Comparison of ENCODE assay signal across 21 mouse cellular contexts in the genomic region with DNA sequence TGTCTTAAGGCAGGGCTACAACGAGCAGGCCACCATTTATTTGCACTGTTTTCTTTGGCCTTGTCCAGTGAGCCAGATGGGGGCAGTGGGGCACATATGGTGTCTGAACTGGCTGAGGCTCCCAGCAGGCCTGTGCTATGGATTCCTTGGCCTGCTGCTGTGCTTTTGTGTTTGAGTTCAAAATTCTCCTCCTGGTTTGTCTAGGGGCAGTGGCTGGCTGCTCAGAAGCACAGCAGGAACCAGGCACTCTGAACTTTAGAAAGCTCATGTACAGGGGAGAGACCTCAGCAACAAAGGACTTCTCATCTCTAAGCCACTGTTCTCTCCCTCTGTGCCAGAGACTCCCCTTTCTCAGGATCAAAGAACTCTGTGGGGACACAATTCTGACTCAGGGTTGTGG.
A peak's percentile ranks its signal among the peaks of the same experiment; 100 is the strongest.
DNase-seq lines count a peak whose midpoint lies in the region; ATAC-seq and TF ChIP-seq lines count a peak whose summit lies in the region.
"Had no signal": no experiment of that assay in that cellular context is flagged by ENCODE, and none has a peak within 500 bp of the region (broad histone marks: within the 10 kb centered on the region; RNA-seq: fewer than 3 reads in every experiment).

No protein-coding gene starts in this region.

- H3K9ac ChIP-seq in midbrain, embryonic 14.5 days (replicated peaks; ENCODE audit: low read length), result no peak overlapping the region
- H3K9ac ChIP-seq: embryonic facial prominence, embryonic 15.5 days; forebrain, embryonic 15.5 days; heart, embryonic 13.5 days; liver, postnatal 0 days; midbrain, embryonic 13.5 days; neural tube, embryonic 12.5 days had no signal

- ATAC-seq in cerebellum, adult (ENCODE audit: insufficient number of reproducible peaks, low FRiP score, low TSS enrichment), result no peak
- ATAC-seq in midbrain, embryonic 14.5 days (ENCODE audit: low FRiP score, low TSS enrichment), result no peak
- ATAC-seq: forebrain, embryonic 15.5 days; liver, postnatal 0 days; midbrain, embryonic 13.5 days had no signal

- TF ChIP-seq POLR2A in embryonic fibroblast, embryonic 13.5 days (IDR thresholded peaks at IDR 0.05; ENCODE audit: low read depth, low read length), result no peak

- 46% methylated on average over 1 of the region's 1 CpGs for WGBS in midbrain, embryonic 10.5 days
- 19% methylated on average over 1 of the region's 1 CpGs for WGBS in midbrain, embryonic 14.5 days

- peak overlapping the region; percentile 24 for H3K27ac ChIP-seq in midbrain, embryonic 10.5 days (replicated peaks)
- H3K27ac ChIP-seq in midbrain, embryonic 14.5 days (replicated peaks; ENCODE audit: low read depth, low read length), result no peak overlapping the region
- H3K27ac ChIP-seq in embryonic fibroblast, embryonic 13.5 days (ENCODE audit: insufficient read depth, low read length), result peak overlapping the region; percentile 72
- H3K27ac ChIP-seq: embryonic facial prominence, embryonic 15.5 days; forebrain, embryonic 15.5 days; heart, embryonic 13.5 days; midbrain, embryonic 13.5 days; neural tube, embryonic 12.5 days had no signal

- no peak overlapping the region for H3K4me2 ChIP-seq in midbrain, embryonic 14.5 days (ENCODE audit: low read length)
- H3K4me2 ChIP-seq: embryonic facial prominence, embryonic 15.5 days; forebrain, embryonic 15.5 days; heart, embryonic 13.5 days; midbrain, embryonic 13.5 days; neural tube, embryonic 12.5 days had no signal

- H3K4me3 ChIP-seq in midbrain, embryonic 10.5 days, result no peak overlapping the region
- no peak overlapping the region for H3K4me3 ChIP-seq in midbrain, embryonic 14.5 days (replicated peaks; ENCODE audit: low read depth, low read length)
- H3K4me3 ChIP-seq in embryonic fibroblast, embryonic 13.5 days (ENCODE audit: insufficient read depth, low read length), result no peak overlapping the region
- H3K4me3 ChIP-seq: embryonic facial prominence, embryonic 15.5 days; forebrain, embryonic 15.5 days; heart, embryonic 13.5 days; midbrain, embryonic 13.5 days; neural tube, embryonic 12.5 days had no signal

- peaks cover 7% of the 10 kb centered on the region for H3K4me1 ChIP-seq in midbrain, embryonic 10.5 days
- no peaks in the 10 kb centered on the region for H3K4me1 ChIP-seq in midbrain, embryonic 14.5 days (ENCODE audit: control insufficient read depth, insufficient read depth, low read length)
- H3K4me1 ChIP-seq in embryonic fibroblast, embryonic 13.5 days (ENCODE audit: control insufficient read depth, insufficient read depth, low read length), result peaks cover 6% of the 10 kb centered on the region
- H3K4me1 ChIP-seq: embryonic facial prominence, embryonic 15.5 days; forebrain, embryonic 15.5 days; heart, embryonic 13.5 days; midbrain, embryonic 13.5 days; neural tube, embryonic 12.5 days had no signal

- no peak for TF ChIP-seq CTCF in embryonic fibroblast, embryonic 13.5 days (IDR thresholded peaks at IDR 0.05; ENCODE audit: borderline replicate concordance, insufficient read depth, low read length)

- H3K27me3 ChIP-seq in midbrain, embryonic 10.5 days (ENCODE audit: low read depth, poor library complexity, severe bottlenecking), result no peaks in the 10 kb centered on the region
- H3K27me3 ChIP-seq in midbrain, embryonic 14.5 days (ENCODE audit: control insufficient read depth, insufficient read depth, low read length), result no peaks in the 10 kb centered on the region
- H3K27me3 ChIP-seq: embryonic facial prominence, embryonic 15.5 days; forebrain, embryonic 15.5 days; heart, embryonic 13.5 days; midbrain, embryonic 13.5 days; neural tube, embryonic 12.5 days; Patski had no signal

- no peaks in the 10 kb centered on the region for H3K36me3 ChIP-seq in midbrain, embryonic 10.5 days
- no peaks in the 10 kb centered on the region for H3K36me3 ChIP-seq in midbrain, embryonic 14.5 days (ENCODE audit: control insufficient read depth, insufficient read depth, low read length)
- H3K36me3 ChIP-seq: embryonic facial prominence, embryonic 15.5 days; forebrain, embryonic 15.5 days; heart, embryonic 13.5 days; midbrain, embryonic 13.5 days; neural tube, embryonic 12.5 days had no signal

- DNase-seq in cerebellum, adult 11-12 months, result peak; percentile 2
- peak; percentile 40 for DNase-seq in midbrain, embryonic 10.5 days (ENCODE audit: low spot score)
- DNase-seq in midbrain, embryonic 14.5 days, result no peak
- peak; percentile 58 for DNase-seq in R1 (ENCODE audit: low read depth, low spot score)
- DNase-seq in right cerebral cortex, adult 18-20 months, result no peak
- no peak for DNase-seq in cerebellum, adult 18-20 months
- DNase-seq: heart, postnatal 36 days; kidney, adult 9 months; kidney, postnatal 36 days; liver, postnatal 0 days; lung, postnatal 14 days; right cerebral cortex, postnatal 4 days; thymus, postnatal 36 days had no signal

- H3K9me3 ChIP-seq in midbrain, embryonic 10.5 days (replicated peaks), result no peaks in the 10 kb centered on the region
- H3K9me3 ChIP-seq in midbrain, embryonic 14.5 days (ENCODE audit: control insufficient read depth, low read length), result no peaks in the 10 kb centered on the region
- H3K9me3 ChIP-seq: embryonic facial prominence, embryonic 15.5 days; forebrain, embryonic 15.5 days; heart, embryonic 13.5 days; midbrain, embryonic 13.5 days; neural tube, embryonic 12.5 days had no signal

Comparison
In these comparisons a context has a peak if more than half of its experiments do, and no peak if none do; other contexts are left out.
1. DNase-seq: peak in cerebellum, adult 11-12 months (single experiment), midbrain, embryonic 10.5 days (single experiment) and R1 (single experiment); none in midbrain, embryonic 14.5 days (single experiment), right cerebral cortex, adult 18-20 months (single experiment) and cerebellum, adult 18-20 months (0 of 2).